Mouse (Mus musculus) liver, embryonic 14.5 days (tissue): ENCODE data around the gene Cplx2.

Experiments used
- CTCF ChIP-seq: IDR thresholded peaks from 2 replicates; pipeline ENCODE4 v1.5.1; 2016; ENCODE audit warnings: antibody characterized with exemption, low read depth, control low read depth
- EP300 ChIP-seq: IDR thresholded peaks from 2 replicates; pipeline ENCODE4 v1.6.1; 2016; ENCODE audit warnings: antibody characterized with exemption, low read depth

- TF ChIP-seq EP300 (no peak), CTCF (no peak)
Observed at GRCm38 (mm10) chr13:54349126-54349759, 21.9 kb upstream of the Cplx2 start.
